ENCODE assay signal across 9 mouse cellular contexts in genomic region chr4:133184031-133184897, GRCm38 (mm10). TPM values are rescaled to one million over a fixed set of nuclear protein-coding genes. Genes with fewer than 3 reads are reported as not detected.
A peak's percentile ranks its signal among the peaks of the same experiment; 100 is the strongest.
DNase-seq lines count a peak whose midpoint lies in the region; ATAC-seq lines count a peak whose summit lies in the region.
"Had no signal": no experiment of that assay in that cellular context is flagged by ENCODE, and none has a peak within 500 bp of the region (broad histone marks: within the 10 kb centered on the region; RNA-seq: fewer than 3 reads in every experiment).

No protein-coding gene starts in this region.

- WGBS in kidney, embryonic 16.5 days = 51% methylated on average over 14 of the region's 14 CpGs
- WGBS in forebrain, embryonic 15.5 days = 51% methylated on average over 14 of the region's 14 CpGs
- WGBS in liver, embryonic 12.5 days (ENCODE audit: insufficient replicate concordance) = 80% methylated on average over 14 of the region's 14 CpGs

- intact Hi-C loops in left cerebral cortex, postnatal 10 days (cut with DNase I) = no loop called here
- intact Hi-C loops in left cerebral cortex, postnatal 25 days (cut with DNase I) = no loop called here

- H3K4me1 ChIP-seq in kidney, embryonic 16.5 days (ENCODE audit: insufficient read depth, low read length) = peaks cover 31% of the 10 kb centered on the region
- peaks cover 14% of the 10 kb centered on the region for H3K4me1 ChIP-seq in forebrain, embryonic 15.5 days
- peaks cover 12% of the 10 kb centered on the region; the same call in 1 of the 2 replicates for H3K4me1 ChIP-seq in liver, embryonic 12.5 days

- 0 out of 2 replicates have a peak overlapping the region, but pooled peaks have one; percentile 14 for H3K9ac ChIP-seq in kidney, embryonic 16.5 days (replicated peaks; ENCODE audit: low read length)
- no peak overlapping the region for H3K9ac ChIP-seq in forebrain, embryonic 15.5 days (replicated peaks)
- H3K9ac ChIP-seq in liver, embryonic 12.5 days = no peak overlapping the region

- peaks cover 43% of the 10 kb centered on the region for H3K36me3 ChIP-seq in kidney, embryonic 16.5 days (ENCODE audit: insufficient read depth, low read length)
- peaks cover 16% of the 10 kb centered on the region for H3K36me3 ChIP-seq in forebrain, embryonic 15.5 days
- peaks cover 84% of the 10 kb centered on the region for H3K36me3 ChIP-seq in liver, embryonic 12.5 days

- no peaks in the 10 kb centered on the region for H3K9me3 ChIP-seq in kidney, embryonic 16.5 days (ENCODE audit: low read length)
- H3K9me3 ChIP-seq in forebrain, embryonic 15.5 days = no peaks in the 10 kb centered on the region
- no peaks in the 10 kb centered on the region for H3K9me3 ChIP-seq in liver, embryonic 12.5 days (replicated peaks)

- no peak for ATAC-seq in kidney, embryonic 16.5 days (ENCODE audit: low FRiP score, low TSS enrichment)
- ATAC-seq in forebrain, embryonic 15.5 days (replicated peaks) = no peak
- no peak for ATAC-seq in liver, embryonic 12.5 days

- DNase-seq in kidney, adult 8-10 months = no peak
- peak; percentile 75 for DNase-seq in ZHBTc4 (ENCODE audit: low read depth, low spot score)
- DNase-seq in left cerebral cortex, postnatal 10 days (ENCODE audit: extremely low spot score in 1 of 2, low spot score in 2 of 2) = no peak
- no peak for DNase-seq in retina, postnatal 1 day
- DNase-seq in left cerebral cortex, postnatal 25 days (ENCODE audit: low spot score in 2 of 2) = no peak
- DNase-seq: cerebellum, adult 11-12 months had no signal

- H3K4me2 ChIP-seq in kidney, embryonic 16.5 days (replicated peaks; ENCODE audit: low read depth, low read length) = no peak overlapping the region
- no peak overlapping the region for H3K4me2 ChIP-seq in forebrain, embryonic 15.5 days (replicated peaks)
- no peak overlapping the region for H3K4me2 ChIP-seq in liver, embryonic 12.5 days

- H3K27ac ChIP-seq in kidney, embryonic 16.5 days (ENCODE audit: low read length) = peak overlapping the region; percentile 86
- H3K27ac ChIP-seq in forebrain, embryonic 15.5 days (replicated peaks) = peak overlapping the region; percentile 62; the same call in 1 of the 2 replicates
- H3K27ac ChIP-seq in liver, embryonic 12.5 days = peak overlapping the region; percentile 23; the same call in 1 of the 2 replicates

- H3K27me3 ChIP-seq in kidney, embryonic 16.5 days (ENCODE audit: insufficient read depth, low read length) = no peaks in the 10 kb centered on the region
- no peaks in the 10 kb centered on the region for H3K27me3 ChIP-seq in forebrain, embryonic 15.5 days
- H3K27me3 ChIP-seq in liver, embryonic 12.5 days (replicated peaks) = no peaks in the 10 kb centered on the region

- no peak overlapping the region for H3K4me3 ChIP-seq in kidney, embryonic 16.5 days (ENCODE audit: low read length)
- no peak overlapping the region for H3K4me3 ChIP-seq in forebrain, embryonic 15.5 days
- H3K4me3 ChIP-seq in liver, embryonic 12.5 days = no peak overlapping the region

RNA-seq across cellular contexts. Expression of gene Cd164l2, which starts 27.7 kb away (rescaled TPM):
- polyA plus RNA-seq in kidney, embryonic 16.5 days (2015; fragmentation: Nextera tagmentation; extraction: Ambion mirVana) = 13.2 and 16.8 TPM in 2 replicates
- polyA plus RNA-seq in forebrain, embryonic 15.5 days (2015; fragmentation: Nextera tagmentation; extraction: Ambion mirVana) = 0.38 and 0.87 TPM in 2 replicates
- 0.12 and 0.26 TPM in 2 replicates for polyA plus RNA-seq in liver, embryonic 12.5 days (2016; fragmentation: Nextera tagmentation; extraction: Ambion mirVana)
- total RNA-seq in left cerebral cortex, postnatal 10 days (2021) = 1 to 10 TPM; 1.3 to 1.5 TPM
- total RNA-seq in left cerebral cortex, postnatal 25 days (2021) = 1 to 10 TPM; 5.3 to 6.9 TPM

RNA-seq across cellular contexts. Expression of gene Gpr3, which starts 28.1 kb away (rescaled TPM):
- polyA plus RNA-seq in kidney, embryonic 16.5 days (2015; fragmentation: Nextera tagmentation; extraction: Ambion mirVana) = 0.10 and 0.15 TPM in 2 replicates
- 0.48 and 0.55 TPM in 2 replicates for polyA plus RNA-seq in forebrain, embryonic 15.5 days (2015; fragmentation: Nextera tagmentation; extraction: Ambion mirVana)
- polyA plus RNA-seq in liver, embryonic 12.5 days (2016; fragmentation: Nextera tagmentation; extraction: Ambion mirVana) = not detected in 2 replicates
- 1 to 10 TPM; 5.1 to 5.2 TPM for total RNA-seq in left cerebral cortex, postnatal 10 days (2021)
- 10 to 100 TPM; 10.1 to 13.0 TPM for total RNA-seq in left cerebral cortex, postnatal 25 days (2021)

RNA-seq across cellular contexts. Expression of gene Wasf2, which starts 54.0 kb away (rescaled TPM):
- polyA plus RNA-seq in kidney, embryonic 16.5 days (2015; fragmentation: Nextera tagmentation; extraction: Ambion mirVana) = 77.4 and 102 TPM in 2 replicates
- polyA plus RNA-seq in forebrain, embryonic 15.5 days (2015; fragmentation: Nextera tagmentation; extraction: Ambion mirVana) = 31.8 and 33.6 TPM in 2 replicates
- 35.9 and 42.2 TPM in 2 replicates for polyA plus RNA-seq in liver, embryonic 12.5 days (2016; fragmentation: Nextera tagmentation; extraction: Ambion mirVana)
- 10 to 100 TPM; 23.9 to 38.5 TPM for total RNA-seq in left cerebral cortex, postnatal 10 days (2021)
- 10 to 100 TPM; 27.6 to 32.9 TPM for total RNA-seq in left cerebral cortex, postnatal 25 days (2021)

RNA-seq across cellular contexts. Expression of gene Map3k6, which starts 56.4 kb away (rescaled TPM):
- polyA plus RNA-seq in kidney, embryonic 16.5 days (2015; fragmentation: Nextera tagmentation; extraction: Ambion mirVana) = 3.8 TPM in 2 replicates
- 1.7 and 1.8 TPM in 2 replicates for polyA plus RNA-seq in forebrain, embryonic 15.5 days (2015; fragmentation: Nextera tagmentation; extraction: Ambion mirVana)
- 2.8 and 3.6 TPM in 2 replicates for polyA plus RNA-seq in liver, embryonic 12.5 days (2016; fragmentation: Nextera tagmentation; extraction: Ambion mirVana)
- total RNA-seq in left cerebral cortex, postnatal 10 days (2021) = 1 to 10 TPM; 1.3 to 4.8 TPM
- 1 to 10 TPM; 4.7 to 5.3 TPM for total RNA-seq in left cerebral cortex, postnatal 25 days (2021)

Comparison
In these comparisons a context has a peak if more than half of its experiments do, and no peak if none do; other contexts are left out.
1. H3K27ac ChIP-seq: peak in every context shown above with its lines; median percentile 86 in kidney, embryonic 16.5 days; 62 in forebrain, embryonic 15.5 days; 23 in liver, embryonic 12.5 days.